Mouse (Mus musculus): ENCODE measurements around the gene Peli3. TPM values are rescaled to one million over a fixed set of nuclear protein-coding genes. Genes with fewer than 3 reads are reported as not detected.
"Not testable (repeated sequence)": the region's sequence is repeated elsewhere in the genome, so short reads cannot be mapped to it uniquely, and the experiment has no call there.

The Peli3 gene
- polyA plus RNA-seq (2016; fragmentation: Nextera tagmentation; extraction: Ambion mirVana), result 4.3 and 5.2 TPM in 2 replicates

DNA sequence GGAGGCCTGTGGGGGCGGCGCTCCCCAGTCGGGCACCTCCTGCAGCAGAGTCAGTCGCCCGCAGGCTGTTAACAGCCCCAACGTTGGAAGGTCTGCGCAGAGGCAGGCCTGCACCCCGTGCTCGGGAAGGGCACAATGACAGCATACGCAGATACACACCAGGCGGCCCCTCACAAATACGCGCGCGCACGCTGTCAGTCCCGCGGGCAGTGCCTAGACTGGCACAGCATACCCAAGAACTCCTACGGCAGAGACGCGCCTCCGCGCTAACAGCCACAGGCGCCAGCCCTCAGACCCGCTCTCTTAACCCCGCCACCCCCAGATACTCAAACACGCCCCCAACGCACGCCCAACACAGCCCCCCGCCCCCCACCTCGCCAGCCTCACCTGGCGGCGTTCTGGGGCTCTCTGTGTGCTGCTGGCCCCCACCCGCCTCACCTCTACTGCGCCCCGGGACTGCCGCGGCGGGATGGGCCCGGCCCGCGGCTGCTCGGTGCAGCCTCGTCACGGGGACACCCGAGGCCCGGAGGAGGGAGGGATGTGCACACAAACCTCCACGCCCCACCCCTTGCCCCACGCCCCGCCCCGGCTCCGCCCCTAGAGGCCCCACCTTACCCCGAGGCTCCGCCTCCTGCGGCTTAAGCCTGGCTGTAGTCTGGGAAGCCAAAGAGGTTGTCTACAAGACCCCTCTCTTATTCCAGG lies at the start of gene Peli3:
Peli3 (minus strand) TSS at position 577 of the 702 bp plus-strand sequence.
- H3K27ac ChIP-seq, result 0 out of 2 replicates have a peak within 1 kb of the TSS, but pooled peaks have one; percentile 36
- H3K9me3 ChIP-seq, result no peaks in the 10 kb centered on the region
- H3K4me2 ChIP-seq, result peak within 1 kb of the TSS; percentile 98
- H3K4me3 ChIP-seq (replicated peaks), result peak within 1 kb of the TSS; percentile 67
- H3K27me3 ChIP-seq, result peaks cover 29% of the 10 kb centered on the region
- ATAC-seq (ENCODE audit: low FRiP score), result peak; percentile 95
- H3K4me1 ChIP-seq, result peaks cover 19% of the 10 kb centered on the region
- H3K36me3 ChIP-seq (replicated peaks), result no peaks in the 10 kb centered on the region
- H3K9ac ChIP-seq, result peak within 1 kb of the TSS; percentile 68
- under 1% methylated on average over 54 of the region's 55 CpGs for WGBS

DNA sequence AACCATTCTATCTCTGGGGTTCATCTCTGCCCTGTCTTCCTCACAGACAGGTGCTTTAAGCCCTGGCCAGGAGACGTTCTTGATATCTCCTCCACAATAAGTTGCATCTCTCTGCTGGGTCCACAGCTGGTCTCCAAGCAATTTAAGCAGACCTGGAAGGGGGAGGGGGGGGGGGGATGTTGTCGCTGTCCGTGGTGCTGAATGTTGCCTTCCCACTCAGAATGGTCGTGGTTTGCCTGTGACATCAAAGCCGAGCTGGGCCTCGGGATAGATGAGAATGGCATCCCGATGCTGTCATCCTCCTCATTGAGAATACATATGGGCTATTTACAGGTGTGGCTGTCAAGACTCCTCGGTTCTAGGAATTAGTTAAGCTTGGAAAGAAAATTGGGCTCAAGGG lies 49.4 kb upstream of the Peli3 start:
- WGBS, result 17% methylated on average over 8 of the region's 8 CpGs
- Histone ChIP-seq H3K4me3 (replicated peaks) (no peak overlapping the region), H3K9ac (no peak overlapping the region), H3K9me3 (no peaks in the 10 kb centered on the region), H3K4me2 (no peak overlapping the region), H3K36me3 (replicated peaks) (no peaks in the 10 kb centered on the region), H3K4me1 (peaks cover 15% of the 10 kb centered on the region), H3K27me3 (peaks cover 88% of the 10 kb centered on the region), H3K27ac (no peak overlapping the region)
- no peak for ATAC-seq (ENCODE audit: low FRiP score)

DNA sequence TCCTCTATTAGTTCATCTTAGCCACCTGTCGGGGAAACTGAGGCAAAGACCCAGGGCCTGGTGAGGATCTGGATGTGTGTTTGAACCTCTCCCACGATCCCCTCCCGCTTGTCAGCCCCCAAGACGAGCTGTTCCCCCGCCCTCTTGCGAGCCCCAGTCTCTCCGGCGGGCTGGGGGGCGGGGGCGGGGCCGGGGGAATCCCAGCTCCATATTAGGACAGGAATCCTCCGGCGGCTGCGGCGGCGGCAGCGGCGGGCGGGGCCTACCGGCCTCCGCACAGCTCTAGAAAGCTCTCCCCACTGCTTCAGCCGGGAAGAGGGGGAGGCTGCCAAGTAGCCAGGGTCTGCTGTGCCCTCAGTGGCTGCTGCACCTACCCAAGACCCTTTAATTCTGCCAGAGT lies 47.8 kb upstream of the Peli3 start:
- Histone ChIP-seq H3K27ac (no peak overlapping the region), H3K4me2 (peak overlapping the region; percentile 52), H3K27me3 (peaks cover 97% of the 10 kb centered on the region), H3K4me3 (replicated peaks) (peak overlapping the region; percentile 22), H3K36me3 (replicated peaks) (no peaks in the 10 kb centered on the region), H3K4me1 (peaks cover 15% of the 10 kb centered on the region), H3K9ac (no peak overlapping the region), H3K9me3 (no peaks in the 10 kb centered on the region)
- WGBS, result 1% methylated on average over 21 of the region's 22 CpGs
- ATAC-seq (ENCODE audit: low FRiP score), result peak; percentile 36; the same call in 1 of the 2 replicates

DNA sequence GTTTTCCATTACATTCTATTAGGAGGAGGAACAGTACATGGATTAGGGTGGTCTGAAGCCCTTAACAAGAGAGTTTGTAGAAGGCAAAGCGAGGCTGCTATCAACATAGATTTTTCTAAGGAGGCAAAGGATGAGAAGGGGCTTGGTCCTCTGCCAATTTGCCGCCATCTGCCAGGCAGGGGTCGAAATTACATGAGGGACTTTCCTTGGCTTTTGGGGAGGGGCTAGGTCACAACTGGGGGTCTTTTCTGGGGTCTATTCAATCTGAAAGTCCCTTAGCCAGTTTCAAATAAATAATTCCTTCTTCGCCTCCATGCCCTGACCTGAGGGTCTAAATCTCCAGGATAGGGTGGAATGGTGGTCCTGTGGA lies 47.3 kb upstream of the Peli3 start, which contains the start of gene Npas4:
Npas4 (minus strand) TSS at position 61 of the 370 bp plus-strand sequence.
- Histone ChIP-seq H3K9me3 (no peaks in the 10 kb centered on the region), H3K4me3 (replicated peaks) (peak within 1 kb of the TSS; percentile 37), H3K9ac (peak within 1 kb of the TSS; percentile 22), H3K4me2 (peak within 1 kb of the TSS; percentile 52), H3K4me1 (peaks cover 15% of the 10 kb centered on the region), H3K27me3 (peaks cover 98% of the 10 kb centered on the region), H3K27ac (no peak within 1 kb of the TSS), H3K36me3 (replicated peaks) (no peaks in the 10 kb centered on the region)
- no peak for ATAC-seq (ENCODE audit: low FRiP score)
- WGBS, result 14% methylated on average over 4 of the region's 4 CpGs

DNA sequence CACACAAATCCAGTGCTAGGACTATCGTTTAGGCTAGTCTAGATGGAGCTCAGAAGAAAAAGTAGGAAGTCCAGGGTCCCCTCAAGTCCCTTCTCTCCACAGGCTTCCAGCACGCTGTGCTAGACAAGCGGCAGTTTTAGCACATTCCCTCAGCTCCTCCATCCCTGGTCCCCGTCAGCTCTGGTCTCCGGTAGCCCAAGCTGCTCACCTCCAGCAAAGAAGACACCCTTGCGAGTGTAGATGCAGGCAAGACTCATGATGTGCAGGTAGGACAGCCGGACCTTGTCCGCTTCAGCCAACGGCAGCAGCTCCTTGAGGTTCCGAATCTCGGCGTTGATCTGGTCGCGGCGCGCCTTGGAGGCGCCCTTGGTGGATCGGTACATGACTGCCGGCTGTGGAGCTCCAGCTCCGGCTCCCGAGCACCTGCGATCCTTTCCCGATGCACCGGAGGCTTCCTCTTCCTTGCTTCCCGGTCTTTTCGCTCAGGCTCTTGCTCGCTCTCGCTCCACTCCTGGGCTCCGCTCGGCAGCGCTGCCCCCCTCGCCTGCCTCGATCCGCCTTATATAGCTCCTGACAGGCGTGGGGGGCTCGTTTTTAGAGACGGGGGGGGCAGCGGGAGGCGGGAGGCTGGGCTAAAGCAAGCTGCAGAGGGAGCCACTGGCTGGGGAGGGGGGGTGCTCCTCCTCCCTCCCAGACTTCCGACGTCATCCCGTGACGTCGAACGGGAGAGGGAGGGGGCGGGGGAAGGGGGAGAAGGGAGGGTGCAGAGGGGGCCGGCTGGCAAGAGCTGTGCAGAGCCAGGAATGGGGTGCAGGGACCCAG lies 46.7 kb upstream of the Peli3 start:
- H3K4me3 ChIP-seq (replicated peaks), result peak overlapping the region; percentile 37
- 17% methylated on average over 47 of the region's 47 CpGs for WGBS
- H3K27ac ChIP-seq, result no peak overlapping the region
- peaks cover 99% of the 10 kb centered on the region for H3K27me3 ChIP-seq
- H3K4me1 ChIP-seq, result peaks cover 15% of the 10 kb centered on the region
- H3K9ac ChIP-seq, result peak overlapping the region; percentile 22
- peak overlapping the region; percentile 52 for H3K4me2 ChIP-seq
- no peaks in the 10 kb centered on the region for H3K36me3 ChIP-seq (replicated peaks)
- H3K9me3 ChIP-seq, result no peaks in the 10 kb centered on the region
- ATAC-seq (ENCODE audit: low FRiP score), result peak; percentile 73

DNA sequence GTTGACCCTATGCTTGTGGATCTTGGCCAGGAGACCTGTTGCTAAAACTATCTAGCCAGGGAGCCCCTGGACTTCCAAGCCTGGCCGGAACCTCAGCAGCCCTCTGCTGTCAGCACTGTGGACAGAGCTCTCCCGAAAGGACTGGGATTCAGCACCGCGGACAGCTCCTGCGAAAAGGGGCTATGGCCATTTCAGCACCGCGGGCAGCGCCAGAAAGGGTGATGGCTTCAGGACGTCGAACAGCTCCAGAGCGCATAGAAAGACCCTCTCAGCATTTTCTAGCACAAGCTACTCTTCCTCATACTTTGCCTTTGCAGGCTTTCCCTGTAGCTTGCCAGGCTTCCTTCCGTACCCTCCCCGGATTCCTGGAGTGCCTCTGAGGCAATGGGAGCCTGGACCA lies 46.1 kb upstream of the Peli3 start:
- H3K27ac ChIP-seq, result no peak overlapping the region
- no peaks in the 10 kb centered on the region for H3K9me3 ChIP-seq
- H3K27me3 ChIP-seq, result peaks cover 99% of the 10 kb centered on the region
- H3K4me3 ChIP-seq (replicated peaks), result peak overlapping the region; percentile 37
- WGBS, result 4% methylated on average over 13 of the region's 13 CpGs
- no peak for ATAC-seq (ENCODE audit: low FRiP score)
- H3K36me3 ChIP-seq (replicated peaks), result no peaks in the 10 kb centered on the region
- H3K9ac ChIP-seq, result no peak overlapping the region
- peak overlapping the region; percentile 52 for H3K4me2 ChIP-seq
- H3K4me1 ChIP-seq, result peaks cover 15% of the 10 kb centered on the region

DNA sequence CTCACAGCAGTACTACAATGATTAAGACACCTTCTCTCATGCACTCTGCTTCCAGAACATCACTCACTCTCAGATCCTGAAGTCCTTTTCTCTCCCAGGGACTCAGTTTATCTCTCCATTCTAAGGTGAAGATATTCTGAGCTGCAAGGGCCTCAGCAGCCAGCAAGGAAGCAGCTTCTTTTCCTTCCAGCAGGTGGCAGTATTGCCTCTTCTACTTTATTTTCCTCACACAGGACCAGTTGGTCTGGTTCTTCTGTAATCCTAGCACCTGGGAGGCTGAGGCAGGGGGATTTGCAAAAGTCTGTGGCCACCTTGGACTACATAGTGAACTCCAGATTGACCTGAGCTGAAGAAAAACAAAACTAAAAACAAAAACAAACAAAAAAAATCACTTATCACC lies 38.8 kb upstream of the Peli3 start:
- Histone ChIP-seq H3K27ac (no peak overlapping the region), H3K36me3 (replicated peaks) (no peaks in the 10 kb centered on the region), H3K27me3 (peaks cover 43% of the 10 kb centered on the region), H3K4me3 (replicated peaks) (no peak overlapping the region), H3K4me1 (no peaks in the 10 kb centered on the region), H3K4me2 (no peak overlapping the region), H3K9ac (no peak overlapping the region), H3K9me3 (no peaks in the 10 kb centered on the region)
- no peak for ATAC-seq (ENCODE audit: low FRiP score)

DNA sequence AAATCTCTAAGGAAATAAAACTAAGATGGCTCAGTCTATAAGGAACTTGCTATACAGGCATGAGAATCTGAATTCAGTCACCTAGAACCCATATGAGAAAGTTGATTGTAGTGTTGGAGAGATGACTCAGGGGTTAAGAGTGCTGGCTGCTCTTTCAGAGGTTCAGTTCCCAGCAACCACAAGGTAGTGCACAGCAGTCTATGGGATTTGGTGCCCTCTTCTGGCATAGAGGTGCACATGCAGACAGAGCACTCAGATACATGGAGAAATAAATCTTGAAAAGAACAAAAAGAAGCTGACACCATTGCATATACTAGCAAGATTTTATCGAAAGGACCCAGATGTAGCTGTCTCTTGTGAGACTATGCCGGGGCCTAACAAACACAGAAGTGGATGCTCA lies 25.3 kb upstream of the Peli3 start:
- no peak for ATAC-seq (ENCODE audit: low FRiP score)
- Histone ChIP-seq H3K36me3 (replicated peaks) (peaks cover 35% of the 10 kb centered on the region), H3K4me1 (peaks cover 3% of the 10 kb centered on the region; the same call in 1 of the 2 replicates), H3K27me3 (0 out of 2 replicates have a peak, but pooled peaks cover 3% of the 10 kb centered on the region), H3K27ac (no peak overlapping the region), H3K9ac (no peak overlapping the region), H3K4me2 (no peak overlapping the region), H3K4me3 (replicated peaks) (no peak overlapping the region), H3K9me3 (no peaks in the 10 kb centered on the region)
- 82% methylated on average over 2 of the region's 2 CpGs for WGBS

DNA sequence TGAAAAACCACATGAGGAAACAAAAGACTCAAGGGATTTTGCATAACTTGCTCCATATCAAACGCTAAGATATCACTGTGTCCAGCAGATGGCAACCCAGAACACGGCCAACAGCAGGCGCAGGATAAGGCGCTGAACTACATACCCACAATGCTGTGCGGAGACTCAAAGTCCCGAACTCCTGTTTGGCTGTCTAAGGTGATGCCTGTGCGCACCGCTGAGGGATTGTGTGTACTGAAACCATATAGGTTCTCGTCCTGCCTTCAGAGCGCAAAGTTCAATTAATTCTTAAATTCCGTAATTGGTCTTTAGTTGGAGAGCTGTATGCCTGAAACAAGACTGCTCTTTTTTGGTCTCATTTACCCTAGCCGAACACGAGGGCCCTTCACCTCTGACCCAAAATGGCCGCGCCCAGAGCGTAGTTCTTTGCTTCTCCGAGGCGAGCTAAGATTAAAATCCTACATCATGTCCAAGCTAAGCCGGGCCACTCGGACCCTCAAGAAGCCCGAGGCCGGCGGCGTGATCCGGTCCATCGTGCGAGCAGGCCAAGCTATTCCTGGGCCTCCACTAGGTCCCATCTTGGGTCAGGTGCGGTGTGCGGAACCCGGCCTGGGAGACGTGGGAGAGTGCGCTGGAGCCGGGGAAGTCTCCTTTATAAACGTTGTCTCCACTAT lies 19.1 kb upstream of the Peli3 start, which contains the start of gene Mrpl11:
Mrpl11 (plus strand) TSS at position 220 of the 674 bp plus-strand sequence.
- under 1% methylated on average over 34 of the region's 34 CpGs for WGBS
- Histone ChIP-seq H3K4me3 (replicated peaks) (peak within 1 kb of the TSS; percentile 86), H3K27me3 (peaks cover 11% of the 10 kb centered on the region; the same call in 1 of the 2 replicates), H3K27ac (peak within 1 kb of the TSS; percentile 83), H3K36me3 (replicated peaks) (peaks cover 26% of the 10 kb centered on the region), H3K4me2 (peak within 1 kb of the TSS; percentile 85), H3K9me3 (no peaks in the 10 kb centered on the region), H3K9ac (peak within 1 kb of the TSS; percentile 84), H3K4me1 (peaks cover 10% of the 10 kb centered on the region)
- peak; percentile 96 for ATAC-seq (ENCODE audit: low FRiP score)

DNA sequence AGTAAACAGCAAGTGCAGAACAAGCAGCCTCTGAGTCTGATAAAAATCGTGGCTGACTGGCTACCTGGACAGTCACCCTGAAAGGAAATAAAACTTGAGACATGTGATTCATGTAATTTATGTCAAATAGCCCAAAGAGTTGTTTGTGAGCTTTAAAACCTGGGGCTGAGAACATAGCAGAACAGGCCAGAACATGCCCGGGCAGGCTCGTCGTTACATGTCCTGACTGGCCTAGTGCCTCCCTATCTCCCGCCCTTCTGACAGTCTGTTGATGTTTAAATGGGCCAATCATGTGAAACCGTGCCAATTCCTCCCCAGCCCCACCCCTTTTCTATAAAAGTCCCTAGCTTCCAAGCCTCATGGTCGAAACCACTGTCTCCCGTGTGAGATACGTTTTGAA lies 5.7 kb upstream of the Peli3 start:
- not testable (repeated sequence) for H3K9me3 ChIP-seq; H3K9ac ChIP-seq; H3K4me3 ChIP-seq (replicated peaks); ATAC-seq (ENCODE audit: low FRiP score); H3K4me1 ChIP-seq; H3K4me2 ChIP-seq; H3K27me3 ChIP-seq; H3K27ac ChIP-seq; H3K36me3 ChIP-seq (replicated peaks)
- 85% methylated on average over 9 of the region's 9 CpGs for WGBS

DNA sequence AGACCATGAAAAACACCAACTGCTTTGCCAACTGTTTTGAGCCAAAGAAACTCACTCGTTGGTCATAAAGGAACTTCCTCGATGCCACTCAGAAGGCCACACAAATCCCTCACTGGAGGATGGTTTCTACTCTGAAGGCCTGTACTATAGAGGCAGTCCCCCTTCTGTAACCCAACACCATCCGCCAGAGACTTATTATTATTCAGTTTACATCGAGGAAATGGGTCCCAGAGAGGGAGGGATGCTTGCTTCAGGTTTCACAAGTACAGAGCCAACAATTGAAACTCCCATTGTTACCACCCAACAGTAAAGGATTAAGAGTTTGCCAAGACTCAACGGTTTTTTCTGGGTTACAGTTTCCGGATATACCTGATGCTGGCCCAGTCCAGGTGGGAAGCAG lies 2.6 kb upstream of the Peli3 start:
- Histone ChIP-seq H3K4me2 (no peak overlapping the region), H3K4me3 (replicated peaks) (no peak overlapping the region), H3K36me3 (replicated peaks) (no peaks in the 10 kb centered on the region), H3K9me3 (no peaks in the 10 kb centered on the region), H3K4me1 (peaks cover 19% of the 10 kb centered on the region), H3K9ac (no peak overlapping the region), H3K27me3 (peaks cover 22% of the 10 kb centered on the region), H3K27ac (no peak overlapping the region)
- 42% methylated on average over 6 of the region's 6 CpGs for WGBS
- no peak for ATAC-seq (ENCODE audit: low FRiP score)

DNA sequence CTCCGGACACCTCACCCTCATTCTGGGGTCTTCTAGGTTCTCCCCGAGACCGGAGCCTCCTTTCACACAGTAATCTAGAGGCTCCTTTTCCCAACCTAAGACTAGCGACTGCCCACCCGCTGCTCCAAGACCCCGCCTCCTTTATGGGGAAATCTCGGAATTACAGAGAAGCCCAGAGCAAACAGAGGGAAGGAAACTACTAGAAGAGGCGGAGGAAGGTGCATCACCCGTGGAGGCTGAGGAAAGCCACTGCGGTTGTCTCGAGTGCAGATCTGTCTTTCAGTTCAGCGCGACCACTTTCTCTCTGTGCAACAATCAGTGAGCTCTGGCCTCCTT lies 294 bp upstream of the Peli3 start:
- 7% methylated on average over 13 of the region's 13 CpGs for WGBS
- Histone ChIP-seq H3K4me3 (replicated peaks) (peak overlapping the region; percentile 67), H3K4me2 (peak overlapping the region; percentile 98), H3K36me3 (replicated peaks) (no peaks in the 10 kb centered on the region), H3K9me3 (no peaks in the 10 kb centered on the region), H3K27me3 (peaks cover 29% of the 10 kb centered on the region), H3K27ac (no peak overlapping the region), H3K4me1 (peaks cover 19% of the 10 kb centered on the region), H3K9ac (peak overlapping the region; percentile 68; the same call in 1 of the 2 replicates)
- no peak; the same call in 1 of the 2 replicates for ATAC-seq (ENCODE audit: low FRiP score)

Data from forebrain, embryonic 12.5 days (tissue).